Mouse (Mus musculus): ENCODE results near the gene Svs4. TPM values are rescaled to one million over a fixed set of nuclear protein-coding genes. Genes with fewer than 3 reads are reported as not detected.
"Not testable (repeated sequence)": the region's sequence is repeated elsewhere in the genome, so short reads cannot be mapped to it uniquely, and the experiment has no call there.

The Svs4 gene
- not detected for polyA plus RNA-seq (2017; shearing (Covaris generic))

DNA sequence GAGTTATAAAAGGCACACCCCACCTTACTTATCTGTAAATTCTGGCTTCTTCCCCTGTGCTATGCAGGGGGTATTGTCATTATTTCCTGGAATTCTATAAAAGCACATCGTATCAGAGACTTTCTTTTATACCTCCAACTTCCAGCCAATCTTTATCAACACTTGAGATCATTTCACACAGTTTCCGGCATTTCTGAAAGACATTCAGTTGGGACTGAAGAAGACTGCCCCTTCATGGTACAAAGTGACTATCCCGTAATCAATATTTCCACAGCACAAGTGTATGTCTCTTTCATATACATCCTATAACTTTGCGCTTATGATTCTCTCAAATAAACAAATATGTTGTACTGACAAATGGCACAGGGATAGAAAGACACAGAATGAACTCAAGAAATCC is at the start of gene Svs4:
TSS of gene Svs4 (minus strand) at position 101 of the 400 bp plus-strand sequence.
- ATAC-seq: no peak

DNA sequence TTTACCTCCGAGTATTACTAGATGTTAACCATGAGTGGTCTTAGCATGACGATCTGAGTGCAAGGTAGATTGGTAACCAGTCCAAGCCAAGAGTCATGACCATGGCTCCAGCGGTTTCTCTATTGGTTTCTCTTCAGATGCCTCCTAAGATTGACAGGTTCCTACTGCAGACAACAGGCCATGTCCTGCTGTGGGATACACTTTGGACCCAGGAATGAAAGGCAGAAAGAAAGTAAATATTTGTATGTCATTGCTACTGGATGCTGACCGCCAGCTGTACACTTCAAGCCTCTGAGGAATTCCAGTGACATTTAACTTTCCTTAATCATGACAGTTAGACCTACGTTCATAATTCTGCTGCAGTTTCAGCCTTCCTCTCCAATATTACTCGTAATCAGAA is 42.7 kb upstream of the Svs4 start:
- ATAC-seq: no peak

DNA sequence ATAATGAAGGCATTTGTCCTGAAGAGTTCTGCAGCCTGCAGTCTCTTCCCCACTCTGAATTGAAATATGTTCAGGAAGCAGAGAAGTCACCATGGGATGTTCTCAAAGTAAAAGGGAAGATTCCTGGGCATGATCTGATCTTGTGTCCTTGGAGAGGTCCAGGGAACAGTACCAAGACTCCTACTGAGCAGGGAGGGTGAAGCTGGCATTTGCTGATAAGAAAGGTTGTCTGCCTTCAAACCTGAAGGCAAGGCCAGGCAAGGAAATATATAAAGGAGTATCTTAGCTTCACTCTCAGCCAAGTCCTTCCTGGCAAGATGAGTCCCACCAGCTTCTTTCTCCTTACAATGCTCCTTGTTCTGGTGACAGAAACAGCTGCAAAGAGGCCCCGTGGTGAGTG is 38.2 kb upstream of the Svs4 start, which contains the start of gene Svs6:
TSS of gene Svs6 (plus strand) at position 301 of the 400 bp plus-strand sequence.
- not testable (repeated sequence) for ATAC-seq

DNA sequence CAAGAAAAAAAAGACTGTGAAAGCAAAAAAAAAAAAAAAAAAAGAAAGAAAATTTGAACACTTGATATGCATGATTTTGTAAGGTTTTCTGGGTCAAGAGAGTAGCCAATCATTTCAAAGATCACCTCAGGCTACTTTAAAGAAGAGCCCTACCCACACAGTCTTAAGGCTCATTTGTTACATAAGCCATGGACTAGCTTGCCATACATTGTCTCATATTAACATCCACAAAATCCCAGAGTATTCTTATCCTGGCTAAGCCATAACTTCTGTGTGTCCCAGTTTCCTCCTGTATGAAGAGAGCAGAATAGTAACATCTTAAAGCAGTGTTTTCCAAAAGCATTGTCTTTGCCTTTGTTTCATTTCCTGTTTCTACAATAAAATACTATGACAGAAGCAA is 37.2 kb upstream of the Svs4 start:
- ATAC-seq: not testable (repeated sequence)

DNA sequence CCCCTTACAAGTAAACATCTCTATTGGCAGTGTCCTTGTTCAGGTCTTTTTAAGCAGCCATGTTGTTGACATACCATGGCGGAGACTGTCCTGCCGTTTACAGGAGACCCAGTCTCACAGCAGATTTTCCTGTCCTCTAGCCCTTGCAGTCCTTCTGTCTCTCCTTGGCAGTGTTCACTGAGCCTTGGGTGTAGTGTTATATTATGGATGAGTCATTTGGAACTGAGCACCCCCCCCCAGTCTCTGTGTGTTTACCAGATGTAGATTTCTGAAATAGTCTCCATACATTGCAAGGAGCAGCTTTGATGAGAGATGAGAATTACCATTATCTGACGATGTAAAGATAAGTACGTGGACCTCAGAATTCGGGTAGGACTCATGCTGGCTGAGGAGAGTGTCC is 34.3 kb upstream of the Svs4 start:
- ATAC-seq: no peak

DNA sequence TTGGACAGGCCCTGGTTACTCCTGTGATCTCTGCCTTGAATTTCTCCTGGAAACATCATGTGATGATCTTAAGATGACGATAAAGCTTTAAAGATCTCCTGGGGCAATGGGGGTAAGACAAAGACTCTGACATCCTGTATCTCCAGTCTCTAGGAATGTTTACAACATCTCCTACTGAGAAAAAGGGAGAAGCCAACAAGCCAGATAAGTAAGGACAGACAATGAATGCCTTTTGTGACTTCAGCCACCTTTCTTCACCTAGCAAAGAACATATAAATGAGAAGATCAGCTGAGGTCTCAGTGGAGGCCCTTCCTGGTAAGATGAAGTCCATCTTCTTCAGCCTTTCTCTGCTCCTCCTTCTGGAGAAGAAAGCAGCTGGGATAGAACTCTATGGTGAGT is 10.7 kb upstream of the Svs4 start, which contains the start of gene Svs3a:
TSS of gene Svs3a (plus strand) at position 301 of the 400 bp plus-strand sequence.
- not testable (repeated sequence) for ATAC-seq

DNA sequence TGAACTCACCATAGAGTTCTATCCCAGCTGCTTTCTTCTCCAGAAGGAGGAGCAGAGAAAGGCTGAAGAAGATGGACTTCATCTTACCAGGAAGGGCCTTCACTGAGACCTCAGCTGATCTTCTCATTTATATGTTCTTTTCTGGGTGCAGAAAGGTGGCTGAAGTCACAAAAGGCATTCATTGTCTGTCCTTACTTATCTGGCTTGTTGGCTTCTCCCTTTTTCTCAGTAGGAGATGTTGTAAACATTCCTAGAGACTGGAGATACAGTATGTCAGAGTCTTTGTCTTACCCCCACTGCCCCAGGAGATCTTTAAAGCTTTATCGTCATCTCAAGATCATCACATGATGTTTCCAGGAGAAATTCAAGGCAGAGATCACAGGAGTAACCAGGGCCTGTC is 21.7 kb downstream of the Svs4 start, which contains the start of gene Svs3b:
TSS of gene Svs3b (minus strand) at position 101 of the 400 bp plus-strand sequence.
- ATAC-seq: not testable (repeated sequence)

DNA sequence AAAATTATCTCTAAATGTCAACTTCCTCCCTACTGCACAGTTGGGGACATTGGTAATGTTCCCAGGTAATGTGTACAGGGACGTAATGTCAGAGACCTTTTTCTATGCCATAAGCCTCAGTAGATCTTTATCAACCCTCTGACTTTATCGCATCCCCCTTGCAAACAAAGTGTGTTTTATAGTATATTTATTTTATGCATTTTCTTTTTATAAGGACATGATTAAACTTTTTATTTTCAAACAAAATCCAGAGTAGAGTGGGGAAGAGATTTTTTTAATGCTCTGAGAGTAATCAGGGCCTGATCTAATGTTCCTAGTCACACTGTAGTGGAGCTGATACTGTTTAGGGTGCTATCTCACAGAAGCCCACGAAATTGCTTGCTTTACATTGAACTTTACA is 39.9 kb downstream of the Svs4 start, which contains the start of gene Svs2:
TSS of gene Svs2 (minus strand) at position 101 of the 400 bp plus-strand sequence.
- ATAC-seq: no peak

DNA sequence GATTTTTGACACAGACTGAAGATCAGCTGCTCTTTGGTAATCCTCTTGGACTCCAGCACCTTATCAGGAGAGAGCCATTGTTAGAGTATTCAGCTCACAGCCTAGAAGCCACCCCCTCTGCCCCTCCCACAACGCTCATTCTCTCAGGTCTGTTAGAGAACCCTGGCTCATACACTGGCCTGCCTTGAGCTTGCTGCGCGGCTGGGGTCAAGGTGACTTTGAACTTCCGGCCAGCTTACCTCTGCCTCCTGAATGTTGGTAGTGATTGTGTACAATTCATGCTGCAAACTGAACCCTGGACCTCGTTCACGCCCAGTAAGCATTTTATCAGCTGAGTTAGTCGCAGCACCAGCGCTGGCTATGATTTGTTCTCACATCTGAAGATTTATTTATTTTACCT is 45.6 kb downstream of the Svs4 start:
- no peak for ATAC-seq

DNA sequence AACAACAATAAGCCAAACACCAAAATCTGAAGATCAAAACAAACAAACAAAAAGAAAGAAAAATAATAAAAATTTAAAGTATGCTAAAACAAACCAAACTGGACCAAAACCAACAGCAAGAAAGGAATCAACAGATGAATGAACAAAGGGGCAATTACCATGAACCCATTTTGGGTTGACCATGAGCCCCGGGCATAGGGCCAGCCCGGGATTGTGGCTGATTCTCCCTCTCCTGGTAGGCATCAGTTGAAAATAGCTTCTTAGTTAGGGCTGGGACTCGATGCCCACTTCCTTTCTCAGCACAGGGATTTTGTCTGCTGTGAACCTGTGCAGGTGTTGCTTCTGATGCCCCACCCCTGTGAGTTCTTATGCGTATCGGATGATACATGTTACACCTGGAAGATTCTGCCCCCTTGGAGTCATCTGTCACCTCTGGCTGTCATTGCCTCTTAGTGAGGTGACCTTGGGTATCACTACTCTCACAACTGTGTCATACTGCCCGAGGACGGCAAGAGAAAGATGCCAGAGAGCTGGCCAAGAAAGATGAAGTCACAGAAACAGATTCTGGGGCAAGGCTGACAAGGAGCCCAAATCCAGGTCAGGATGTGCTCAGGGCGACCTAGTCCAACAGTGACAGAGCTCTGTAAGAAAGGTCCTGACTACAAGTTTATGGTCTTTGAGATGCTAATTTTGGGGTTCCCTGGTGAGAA is 49.7 kb downstream of the Svs4 start:
- ATAC-seq: no peak

Other genes starting within 250 kb of the Svs4 start
- gene Stk4, start 208.1 kb downstream of the Svs4 start, polyA plus RNA-seq (2017; shearing (Covaris generic)): 100 to 1,000 TPM; 158 to 175 TPM
- gene Tomm34, start 207.3 kb downstream of the Svs4 start, polyA plus RNA-seq (2017; shearing (Covaris generic)): 100 to 1,000 TPM; 132 to 139 TPM
- gene Kcns1, start 107.3 kb downstream of the Svs4 start, polyA plus RNA-seq (2017; shearing (Covaris generic)): under 1 TPM in 1 of 2 experiments, not detected in 1; 0.22 TPM
- not detected for gene Wfdc5, start 95.7 kb downstream of the Svs4 start, polyA plus RNA-seq (2017; shearing (Covaris generic))
- gene Wfdc12, start 87.9 kb downstream of the Svs4 start, polyA plus RNA-seq (2017; shearing (Covaris generic)): not detected
- gene Wfdc15a, start 78.3 kb downstream of the Svs4 start, polyA plus RNA-seq (2017; shearing (Covaris generic)): not detected
- gene Wfdc15b, start 56.8 kb downstream of the Svs4 start, polyA plus RNA-seq (2017; shearing (Covaris generic)): not detected
- gene Svs2, start 40.0 kb downstream of the Svs4 start, polyA plus RNA-seq (2017; shearing (Covaris generic)): not detected
- gene Svs3b, start 21.8 kb downstream of the Svs4 start, polyA plus RNA-seq (2017; shearing (Covaris generic)): not detected
- not detected for gene Svs3a, start 10.8 kb upstream of the Svs4 start, polyA plus RNA-seq (2017; shearing (Covaris generic))
- not detected for gene Svs6, start 38.3 kb upstream of the Svs4 start, polyA plus RNA-seq (2017; shearing (Covaris generic))
- gene Svs5, start 54.3 kb upstream of the Svs4 start, polyA plus RNA-seq (2017; shearing (Covaris generic)): not detected
- 1 to 10 TPM in 1 of 2 experiments, under 1 TPM in 1; 0.75 to 1.1 TPM for gene Slpi, start 110.6 kb upstream of the Svs4 start, polyA plus RNA-seq (2017; shearing (Covaris generic))
- gene Rbpjl, start 124.7 kb upstream of the Svs4 start, polyA plus RNA-seq (2017; shearing (Covaris generic)): not detected
- not detected for gene Matn4, start 126.7 kb upstream of the Svs4 start, polyA plus RNA-seq (2017; shearing (Covaris generic))
- 10 to 100 TPM; 69.7 to 93.7 TPM for gene Sdc4, start 165.4 kb upstream of the Svs4 start, polyA plus RNA-seq (2017; shearing (Covaris generic))
- gene Sys1, start 178.5 kb upstream of the Svs4 start, polyA plus RNA-seq (2017; shearing (Covaris generic)): 10 to 100 TPM in 1 of 2 experiments, 1 to 10 TPM in 1; 8.8 to 15.1 TPM
- gene Gm20458, start 182.5 kb upstream of the Svs4 start, polyA plus RNA-seq (2017; shearing (Covaris generic)): not detected
- gene Trp53tg5, start 195.3 kb upstream of the Svs4 start, polyA plus RNA-seq (2017; shearing (Covaris generic)): not detected
- gene Dbndd2, start 207.6 kb upstream of the Svs4 start, polyA plus RNA-seq (2017; shearing (Covaris generic)): 1 to 10 TPM; 3.7 to 4.5 TPM
- 10 to 100 TPM; 17.0 to 27.0 TPM for gene Pigt, start 219.1 kb upstream of the Svs4 start, polyA plus RNA-seq (2017; shearing (Covaris generic))